Mouse (Mus musculus) heart, adult 18-20 months (tissue): Measurements from ENCODE around the gene Lrrc7. TPM values are rescaled to one million over a fixed set of nuclear protein-coding genes. Genes with fewer than 3 reads are reported as not detected.

Experiments
- DNase-seq, 2 experiments: peaks; one replicate each; pipeline ENCODE4 v3.0.0; 2021 to 2022; ENCODE audit warnings: mixed read lengths in 1 of 2
- total RNA-seq, 2 experiments: library from RNA; stranded (reverse); gene quantifications; 2 replicates each; pipeline ENCODE4 v1.2.3; 2021

Gene Lrrc7
- total RNA-seq, 2 experiments from 2014 or later, result not detected

DNA sequence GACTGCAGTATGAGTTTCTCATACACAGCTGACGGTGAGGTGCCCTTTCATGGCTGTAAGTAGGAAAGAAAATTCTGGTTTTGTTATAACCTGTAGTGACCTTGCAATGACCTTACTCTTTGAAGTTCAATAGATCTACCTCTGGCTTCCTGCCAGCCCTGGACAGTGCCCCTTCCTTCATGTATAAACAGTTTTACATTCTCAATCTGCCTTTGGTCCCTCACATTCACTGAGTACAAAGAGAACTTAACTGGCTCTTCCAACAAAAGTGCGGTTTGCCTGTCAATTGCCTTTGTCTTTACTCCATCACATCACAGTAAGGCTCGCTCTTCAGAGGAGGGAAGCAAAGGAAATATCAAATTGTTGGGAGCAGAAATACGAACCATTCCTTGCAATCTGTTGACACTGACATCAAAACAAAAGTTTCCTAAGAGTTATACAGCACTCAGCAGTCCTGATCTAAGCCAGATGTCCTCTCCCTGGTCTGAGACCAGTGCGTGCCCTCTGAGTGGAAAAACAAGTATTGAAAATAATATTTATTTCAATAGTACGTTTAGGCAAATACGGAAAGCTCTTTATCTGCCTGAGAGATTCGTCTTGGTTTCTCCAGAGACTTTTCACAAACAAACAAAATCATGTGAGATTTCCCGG is 493.3 kb downstream of the Lrrc7 start:
- DNase-seq, result no peak

DNA sequence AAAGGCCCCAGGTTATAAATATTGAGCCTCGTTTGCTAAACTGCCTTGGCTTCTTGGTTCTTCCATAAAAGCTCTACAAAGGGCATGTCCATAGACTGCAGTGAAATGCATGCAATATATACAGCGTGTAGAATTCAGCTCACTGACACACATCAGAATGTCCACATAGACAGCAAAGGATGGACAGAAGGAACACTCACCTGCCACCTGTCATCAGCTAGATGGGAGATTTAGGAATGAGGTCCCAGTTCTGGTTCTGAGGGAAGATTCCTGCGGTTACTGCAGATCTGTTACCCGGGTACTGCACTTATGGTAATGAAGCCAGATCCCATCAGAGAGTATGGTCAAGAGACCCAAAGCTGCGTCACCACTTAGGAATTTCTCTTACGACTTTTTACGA is 494.1 kb downstream of the Lrrc7 start:
- DNase-seq, result no peak

DNA sequence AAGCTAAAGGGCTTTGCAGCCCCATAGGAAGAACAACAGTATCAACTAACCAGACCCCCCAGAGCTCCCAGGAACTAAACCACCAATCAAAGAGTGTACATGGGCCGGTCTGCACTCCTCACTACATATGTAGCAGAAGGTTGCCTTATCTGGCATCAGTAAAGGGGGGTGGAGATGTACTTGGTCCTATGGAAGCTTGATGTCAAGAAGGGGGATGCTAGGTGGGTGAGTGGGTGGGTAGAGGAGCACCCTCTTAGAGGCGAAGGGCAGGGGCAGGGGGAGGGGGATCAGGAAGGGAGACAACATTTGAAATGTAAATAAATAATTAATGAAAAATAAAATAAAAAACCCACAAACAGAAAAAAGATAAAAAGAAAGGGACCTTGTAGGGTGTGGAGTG is 496.8 kb downstream of the Lrrc7 start:
- DNase-seq, result no peak

GRCm38 (mm10) chr3:158061811-158062523 is 500.1 kb downstream of the Lrrc7 start:
- no peak for DNase-seq

- DNase-seq, result no peak
Measured at GRCm38 (mm10) chr3:158060621-158061291, 501.3 kb downstream of the Lrrc7 start.

- no peak for DNase-seq
Measured at GRCm38 (mm10) chr3:158049508-158049907, 512.5 kb downstream of the Lrrc7 start.

DNA sequence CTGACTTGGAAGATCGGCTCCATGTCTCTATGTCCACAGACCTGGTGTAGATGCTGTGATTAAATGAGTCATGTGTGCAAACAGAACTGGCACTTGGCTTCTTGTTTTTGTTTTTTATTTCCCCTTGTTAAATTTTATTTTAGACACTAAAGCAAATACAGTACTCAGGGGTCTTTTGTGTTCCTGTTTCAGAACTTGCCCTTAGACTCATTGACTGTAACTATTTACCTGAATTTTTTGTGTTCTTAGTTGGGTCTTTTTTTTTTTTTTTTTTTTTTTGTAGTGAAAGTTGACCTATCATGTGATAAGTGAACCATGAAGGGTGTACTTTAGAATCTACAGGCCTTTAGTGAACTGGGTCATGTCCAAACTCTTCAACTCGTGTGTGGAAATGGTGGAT is 521.3 kb downstream of the Lrrc7 start:
- no peak for DNase-seq

DNA sequence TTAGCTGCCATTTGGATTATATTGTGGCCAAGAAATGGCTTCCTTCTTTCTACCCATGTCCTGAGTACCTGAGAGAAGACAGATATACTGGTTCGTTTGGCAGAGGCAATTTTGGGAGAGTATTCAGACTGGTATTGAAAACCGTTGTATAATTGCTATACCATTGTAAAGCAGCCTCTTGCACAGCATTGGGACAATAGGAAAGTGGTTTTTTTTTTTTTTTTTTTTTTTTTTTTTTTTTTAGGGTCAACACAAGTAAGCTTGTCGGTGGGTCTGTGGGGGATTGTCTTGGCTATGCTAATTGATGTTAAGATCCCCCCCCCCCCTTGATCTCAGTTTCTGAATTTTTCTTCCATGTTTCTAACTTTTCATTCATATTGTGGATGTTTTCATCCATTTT is 523.9 kb downstream of the Lrrc7 start:
- DNase-seq, result no peak

DNA sequence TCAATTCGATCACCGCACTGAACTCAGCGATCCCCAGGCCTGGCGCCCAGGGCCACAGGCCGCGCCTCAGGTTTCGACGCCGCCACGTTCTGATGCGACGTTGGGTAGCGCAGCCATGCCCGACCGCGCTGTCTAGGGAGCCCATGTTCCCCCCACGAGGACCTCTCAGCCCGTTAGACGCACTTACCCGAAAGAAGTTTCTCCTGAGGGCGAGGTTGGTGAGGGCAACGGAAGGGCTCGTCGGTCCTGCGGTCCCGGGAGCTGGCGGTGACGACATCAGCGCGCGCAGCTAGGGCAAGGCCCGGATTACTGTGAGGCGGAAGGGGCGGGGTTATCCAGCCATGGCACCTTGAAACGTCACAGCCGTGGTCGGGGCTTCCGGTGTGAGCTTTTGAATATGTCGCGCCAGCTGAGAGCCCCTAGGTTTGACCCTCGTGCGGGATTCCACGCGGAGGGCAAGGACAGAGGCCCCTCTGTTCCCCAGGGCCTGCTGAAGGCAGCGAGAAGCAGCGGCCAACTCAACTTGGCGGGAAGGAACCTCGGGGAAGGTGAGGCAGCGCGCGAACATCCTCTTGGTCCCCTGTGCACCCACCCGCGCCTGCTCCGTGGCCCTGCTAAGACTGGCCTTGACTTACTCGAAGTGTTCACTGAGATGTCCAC is 525.6 kb downstream of the Lrrc7 start, which contains the start of the genes Srsf11 and Lrrc40:
Srsf11 (minus strand) TSS at position 311 of the 660 bp plus-strand sequence.
Lrrc40 (plus strand) TSS at position 334 of the 660 bp plus-strand sequence.
- DNase-seq, result peak; percentile 95 to 96

DNA sequence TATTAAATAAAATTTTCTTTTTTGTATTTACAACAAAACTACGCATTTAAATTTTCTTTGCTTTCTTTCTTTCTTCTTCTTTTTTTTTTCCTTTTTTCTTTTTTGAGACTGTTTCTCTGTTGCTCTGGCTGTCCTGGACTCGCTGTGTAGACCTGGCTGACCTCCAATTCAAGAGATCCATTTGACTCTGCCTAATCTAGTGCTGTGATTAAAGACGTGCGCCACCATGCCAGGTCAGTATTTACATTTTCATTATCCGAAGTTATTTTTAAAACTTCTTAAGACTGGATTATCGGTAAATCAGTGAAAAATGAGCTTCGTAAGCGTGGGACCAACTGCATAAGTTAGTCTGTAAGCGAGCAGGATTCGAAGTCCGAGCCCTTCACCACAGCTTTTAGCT is 526.2 kb downstream of the Lrrc7 start:
- no peak for DNase-seq
